Mouse (Mus musculus): Measurements from ENCODE around the gene Ppp1r1c. TPM values are rescaled to one million over a fixed set of nuclear protein-coding genes. Genes with fewer than 3 reads are reported as not detected.

Gene Ppp1r1c
- total RNA-seq (2014; rRNA removed; ENCODE audit: low replicate concordance) (not detected in 2 replicates), polyA plus RNA-seq (2015; fragmentation: Nextera tagmentation; extraction: Ambion mirVana) (not detected in 2 replicates)

- WGBS = 77% methylated on average over 6 of the region's 6 CpGs
- no peak for ATAC-seq (ENCODE audit: insufficient read depth, low read depth)
- Histone ChIP-seq H3K27me3 (ENCODE audit: control insufficient read depth, insufficient read depth, low read length) (no peaks in the 10 kb centered on the region), H3K4me3 (ENCODE audit: low read depth, low read length) (no peak within 1 kb of the TSS), H3K36me3 (replicated peaks; ENCODE audit: control insufficient read depth, insufficient read depth, low read length) (no peaks in the 10 kb centered on the region), H3K9me3 (replicated peaks; ENCODE audit: control insufficient read depth, low read length) (no peaks in the 10 kb centered on the region), H3K9ac (replicated peaks; ENCODE audit: low read depth, low read length) (no peak within 1 kb of the TSS), H3K4me1 (ENCODE audit: control insufficient read depth, insufficient read depth) (peaks cover 10% of the 10 kb centered on the region; the same call in 1 of the 2 replicates), H3K27ac (ENCODE audit: low read depth) (no peak within 1 kb of the TSS), H3K4me2 (ENCODE audit: low read depth, low read length) (no peak within 1 kb of the TSS)
- DNase-seq (ENCODE audit: low spot score) = no peak
- no peak for TF ChIP-seq EP300 (IDR thresholded peaks at IDR 0.05; ENCODE audit: low read depth)
- no peak for TF ChIP-seq CTCF (IDR thresholded peaks at IDR 0.05; ENCODE audit: low read depth)
Observed at GRCm38 (mm10) chr2:79707575-79707974, at the start of gene Ppp1r1c. Ppp1r1c (plus strand) TSS chr2:79707780.

- TF ChIP-seq CTCF (IDR thresholded peaks at IDR 0.05; ENCODE audit: low read depth) (no peak), EP300 (IDR thresholded peaks at IDR 0.05; ENCODE audit: low read depth) (no peak)
- peaks cover 65% of the 10 kb centered on the region for H3K36me3 ChIP-seq (replicated peaks; ENCODE audit: control insufficient read depth, insufficient read depth, low read length)
- no peaks in the 10 kb centered on the region for H3K9me3 ChIP-seq (replicated peaks; ENCODE audit: control insufficient read depth, low read length)
- DNase-seq (ENCODE audit: low spot score) (no peak), ATAC-seq (ENCODE audit: insufficient read depth, low read depth) (no peak)
- WGBS = 88% methylated on average over 12 of the region's 12 CpGs
- no peaks in the 10 kb centered on the region for H3K27me3 ChIP-seq (ENCODE audit: control insufficient read depth, insufficient read depth, low read length)
- H3K9ac ChIP-seq (replicated peaks; ENCODE audit: low read depth, low read length) = no peak overlapping the region
- no peak overlapping the region for H3K4me2 ChIP-seq (ENCODE audit: low read depth, low read length)
- no peak overlapping the region for H3K4me3 ChIP-seq (ENCODE audit: low read depth, low read length)
- H3K4me1 ChIP-seq (ENCODE audit: control insufficient read depth, insufficient read depth) = no peaks in the 10 kb centered on the region
- no peak overlapping the region for H3K27ac ChIP-seq (ENCODE audit: low read depth)
Observed at GRCm38 (mm10) chr2:79660417-79661185, 47.0 kb upstream of the Ppp1r1c start.

GRCm38 (mm10) chr2:79661486-79662104 lies 46.0 kb upstream of the Ppp1r1c start:
- Histone ChIP-seq H3K27ac (ENCODE audit: low read depth) (no peak overlapping the region), H3K4me3 (ENCODE audit: low read depth, low read length) (no peak overlapping the region), H3K27me3 (ENCODE audit: control insufficient read depth, insufficient read depth, low read length) (no peaks in the 10 kb centered on the region), H3K9ac (replicated peaks; ENCODE audit: low read depth, low read length) (no peak overlapping the region), H3K36me3 (replicated peaks; ENCODE audit: control insufficient read depth, insufficient read depth, low read length) (peaks cover 67% of the 10 kb centered on the region), H3K4me1 (ENCODE audit: control insufficient read depth, insufficient read depth) (no peaks in the 10 kb centered on the region), H3K9me3 (replicated peaks; ENCODE audit: control insufficient read depth, low read length) (no peaks in the 10 kb centered on the region), H3K4me2 (ENCODE audit: low read depth, low read length) (no peak overlapping the region)
- 55% methylated on average over 7 of the region's 7 CpGs for WGBS
- DNase-seq (ENCODE audit: low spot score) = no peak
- no peak for TF ChIP-seq CTCF (IDR thresholded peaks at IDR 0.05; ENCODE audit: low read depth)
- no peak for TF ChIP-seq EP300 (IDR thresholded peaks at IDR 0.05; ENCODE audit: low read depth)
- ATAC-seq (ENCODE audit: insufficient read depth, low read depth) = no peak

GRCm38 (mm10) chr2:79664532-79665286 lies 42.9 kb upstream of the Ppp1r1c start:
- H3K4me3 ChIP-seq (ENCODE audit: low read depth, low read length) = no peak overlapping the region
- H3K27me3 ChIP-seq (ENCODE audit: control insufficient read depth, insufficient read depth, low read length) = no peaks in the 10 kb centered on the region
- H3K4me1 ChIP-seq (ENCODE audit: control insufficient read depth, insufficient read depth) = no peaks in the 10 kb centered on the region
- DNase-seq (ENCODE audit: low spot score) (no peak), ATAC-seq (ENCODE audit: insufficient read depth, low read depth) (no peak)
- TF ChIP-seq CTCF (IDR thresholded peaks at IDR 0.05; ENCODE audit: low read depth) (no peak), EP300 (IDR thresholded peaks at IDR 0.05; ENCODE audit: low read depth) (no peak)
- H3K9me3 ChIP-seq (replicated peaks; ENCODE audit: control insufficient read depth, low read length) = no peaks in the 10 kb centered on the region
- no peak overlapping the region for H3K27ac ChIP-seq (ENCODE audit: low read depth)
- 82% methylated on average over 3 of the region's 3 CpGs for WGBS
- H3K9ac ChIP-seq (replicated peaks; ENCODE audit: low read depth, low read length) = no peak overlapping the region
- H3K4me2 ChIP-seq (ENCODE audit: low read depth, low read length) = no peak overlapping the region
- H3K36me3 ChIP-seq (replicated peaks; ENCODE audit: control insufficient read depth, insufficient read depth, low read length) = peaks cover 39% of the 10 kb centered on the region

GRCm38 (mm10) chr2:79665492-79665891 lies 42.1 kb upstream of the Ppp1r1c start:
- TF ChIP-seq EP300 (IDR thresholded peaks at IDR 0.05; ENCODE audit: low read depth) (no peak), CTCF (IDR thresholded peaks at IDR 0.05; ENCODE audit: low read depth) (no peak)
- DNase-seq (ENCODE audit: low spot score) = no peak
- Histone ChIP-seq H3K4me1 (ENCODE audit: control insufficient read depth, insufficient read depth) (no peaks in the 10 kb centered on the region), H3K4me2 (ENCODE audit: low read depth, low read length) (no peak overlapping the region), H3K9ac (replicated peaks; ENCODE audit: low read depth, low read length) (no peak overlapping the region), H3K9me3 (replicated peaks; ENCODE audit: control insufficient read depth, low read length) (no peaks in the 10 kb centered on the region), H3K27me3 (ENCODE audit: control insufficient read depth, insufficient read depth, low read length) (no peaks in the 10 kb centered on the region), H3K36me3 (replicated peaks; ENCODE audit: control insufficient read depth, insufficient read depth, low read length) (peaks cover 34% of the 10 kb centered on the region), H3K27ac (ENCODE audit: low read depth) (no peak overlapping the region), H3K4me3 (ENCODE audit: low read depth, low read length) (no peak overlapping the region)
- 79% methylated on average over 3 of the region's 3 CpGs for WGBS
- ATAC-seq (ENCODE audit: insufficient read depth, low read depth) = no peak
